Mouse (Mus musculus) heart, adult 2 months (tissue): ENCODE data around the gene Cldn18.

Experiments used
- CTCF ChIP-seq: fragments of 200-600 bp; IDR thresholded peaks from 2 replicates; pipeline ENCODE4 v1.8.1; 2022; ENCODE audit warnings: antibody characterized with exemption, mild to moderate bottlenecking, moderate library complexity
- EP300 ChIP-seq: fragments of 200-500 bp; IDR thresholded peaks from 2 replicates; pipeline ENCODE4 v1.6.1; 2011; ENCODE audit warnings: low read depth, low read length, control low read depth; ENCODE audit not compliant: insufficient read depth
- POLR2A ChIP-seq: fragments of 200-500 bp; IDR thresholded peaks from 2 replicates; pipeline ENCODE4 v1.6.1; 2011; ENCODE audit warnings: mild to moderate bottlenecking, low read depth, low read length, control low read depth; ENCODE audit not compliant: insufficient read depth

- TF ChIP-seq POLR2A (no peak), CTCF (no peak), EP300 (no peak)
These were observed 17.2 kb downstream of the Cldn18 start for GRCm38 (mm10) chr9:99699752-99700389.
